Mouse (Mus musculus) MEL (cell line): ENCODE data around the gene Fam222a. TPM values are rescaled to one million over a fixed set of nuclear protein-coding genes. Genes with fewer than 3 reads are reported as not detected.
A peak's percentile ranks its signal among the peaks of the same experiment; 100 is the strongest.

ENCODE experiments used
- DNase-seq: peaks from one replicate; pipeline ENCODE4 v3.0.0; 2011; ENCODE audit warnings: low read depth, low spot score
- H3K27ac ChIP-seq: 2 replicates; pipeline ENCODE4 v1.5.1; 2012; ENCODE audit warnings: low read depth, mild to moderate bottlenecking, control low read depth, low read length, moderate library complexity; ENCODE audit not compliant: control insufficient read depth
- H3K27me3 ChIP-seq, 2 experiments: fragments of 150-350 bp in 1 of 2; sonication (generic) in 1 of 2; 2 replicates each; pipeline ENCODE4 v1.6.1; 2012; ENCODE audit warnings: low read length in 2 of 2, mild to moderate bottlenecking in 2 of 2, improper control_type of control experiment in 1 of 2, moderate library complexity in 1 of 2; ENCODE audit not compliant: insufficient read depth in 2 of 2, control insufficient read depth in 1 of 2
- H3K36me3 ChIP-seq, 2 experiments: 2 replicates each; pipeline ENCODE4 v1.6.1; 2012 to 2014; ENCODE audit warnings: low read length in 2 of 2, improper control_type of control experiment in 1 of 2, inconsistent platforms in 1 of 2, mild to moderate bottlenecking in 1 of 2; ENCODE audit not compliant: insufficient read depth in 2 of 2, control insufficient read depth in 1 of 2
- H3K4me1 ChIP-seq, 2 experiments: fragments of 150-350 bp in 1 of 2; sonication (generic) in 1 of 2; 2 replicates each; pipeline ENCODE4 v1.6.1; 2012; ENCODE audit warnings: low read length in 2 of 2, improper control_type of control experiment in 1 of 2, mild to moderate bottlenecking in 1 of 2; ENCODE audit not compliant: insufficient read depth in 2 of 2, control insufficient read depth in 1 of 2
- H3K4me3 ChIP-seq, 2 experiments: fragments of 150-350 bp in 1 of 2; sonication (generic) in 1 of 2; 2 replicates each; pipeline ENCODE4 v1.5.1; 2012; ENCODE audit warnings: low read depth in 2 of 2, low read length in 2 of 2, mild to moderate bottlenecking in 2 of 2, moderate library complexity in 2 of 2, control low read depth in 1 of 2, improper control_type of control experiment in 1 of 2; ENCODE audit not compliant: control insufficient read depth in 1 of 2, insufficient read depth in 1 of 2
- H3K79me2 ChIP-seq: 2 replicates; pipeline ENCODE4 v1.6.1; 2012; ENCODE audit warnings: mild to moderate bottlenecking, low read length, moderate library complexity; ENCODE audit not compliant: control insufficient read depth, poor library complexity, insufficient read depth
- H3K9ac ChIP-seq: 2 replicates; pipeline ENCODE4 v1.6.1; 2012; ENCODE audit warnings: low read depth, mild to moderate bottlenecking, control low read depth, low read length, moderate library complexity; ENCODE audit not compliant: control insufficient read depth, poor library complexity, severe bottlenecking
- H3K9me3 ChIP-seq: fragments of 150-350 bp; sonication (generic); replicated peaks from 2 replicates; pipeline ENCODE4 v1.6.1; 2012; ENCODE audit warnings: mild to moderate bottlenecking, low read length, improper control_type of control experiment, moderate library complexity; ENCODE audit not compliant: insufficient read depth
- BHLHE40 ChIP-seq: IDR thresholded peaks from 2 replicates; pipeline ENCODE4 v1.6.1; 2012; ENCODE audit warnings: low read depth, mild to moderate bottlenecking, inconsistent platforms, low read length, improper control_type of control experiment, borderline replicate concordance
- CHD1 ChIP-seq: IDR thresholded peaks from 2 replicates; pipeline ENCODE4 v1.6.1; 2012; ENCODE audit warnings: low read depth, mild to moderate bottlenecking, inconsistent platforms, low read length, improper control_type of control experiment
- CHD2 ChIP-seq: IDR thresholded peaks from 2 replicates; pipeline ENCODE4 v1.6.1; 2011; ENCODE audit warnings: low read length, improper control_type of control experiment
- CTCF ChIP-seq, 3 experiments: IDR thresholded peaks in 2 of 3; conservative IDR thresholded peaks in 1 of 3; 2 replicates each; pipeline ENCODE4 v1.5.1; 2011 to 2012; ENCODE audit warnings: low read length in 3 of 3, low read depth in 2 of 3, mild to moderate bottlenecking in 2 of 3, improper control_type of control experiment in 1 of 3, inconsistent platforms in 1 of 3, mixed read lengths in 1 of 3, moderate library complexity in 1 of 3; ENCODE audit not compliant: control insufficient read depth in 1 of 3, insufficient read depth in 1 of 3, poor library complexity in 1 of 3, severe bottlenecking in 1 of 3
- E2F4 ChIP-seq: IDR thresholded peaks from 2 replicates; pipeline ENCODE4 v1.6.1; 2011; ENCODE audit warnings: low read depth, low read length, improper control_type of control experiment, borderline replicate concordance
- GABPA ChIP-seq: IDR thresholded peaks from 2 replicates; pipeline ENCODE4 v1.6.1; 2012; ENCODE audit warnings: low read depth, mild to moderate bottlenecking, inconsistent platforms, low read length, improper control_type of control experiment, moderate library complexity
- GATA1 ChIP-seq: IDR thresholded peaks from 2 replicates; pipeline ENCODE4 v1.6.1; 2011; ENCODE audit warnings: low read depth, low read length, improper control_type of control experiment
- MAFK ChIP-seq: IDR thresholded peaks from 2 replicates; pipeline ENCODE4 v1.6.1; 2011; ENCODE audit warnings: low read depth, mild to moderate bottlenecking, low read length, improper control_type of control experiment, borderline replicate concordance
- MAZ ChIP-seq: IDR thresholded peaks from 2 replicates; pipeline ENCODE4 v1.6.1; 2012; ENCODE audit warnings: low read depth, mild to moderate bottlenecking, inconsistent platforms, low read length, improper control_type of control experiment
- MEF2A ChIP-seq: IDR thresholded peaks from 2 replicates; pipeline ENCODE4 v1.6.1; 2014; ENCODE audit warnings: low read depth, mild to moderate bottlenecking, inconsistent platforms, low read length, improper control_type of control experiment; ENCODE audit not compliant: poor library complexity, insufficient replicate concordance, severe bottlenecking; ENCODE audit errors: extremely low read depth
- NELFE ChIP-seq: IDR thresholded peaks from 2 replicates; pipeline ENCODE4 v1.6.1; 2011; ENCODE audit warnings: low read depth, low read length, improper control_type of control experiment
- POLR2A ChIP-seq, 2 experiments: IDR thresholded peaks; 2 replicates each; pipeline ENCODE4 v1.6.1; 2011 to 2012; ENCODE audit warnings: low read length in 2 of 2, mild to moderate bottlenecking in 2 of 2, control low read depth in 1 of 2, improper control_type of control experiment in 1 of 2, low read depth in 1 of 2, moderate library complexity in 1 of 2; ENCODE audit not compliant: control insufficient read depth in 1 of 2, insufficient read depth in 1 of 2, poor library complexity in 1 of 2
- POLR2AphosphoS5 ChIP-seq: IDR thresholded peaks from 2 replicates; pipeline ENCODE4 v1.6.1; 2012; ENCODE audit warnings: low read depth, borderline replicate concordance, mild to moderate bottlenecking, inconsistent platforms, low read length, moderate library complexity, mixed read lengths
- RAD21 ChIP-seq: IDR thresholded peaks from 2 replicates; pipeline ENCODE4 v1.6.1; 2011; ENCODE audit warnings: mild to moderate bottlenecking, low read depth, low read length, improper control_type of control experiment
- SIN3A ChIP-seq: IDR thresholded peaks from 2 replicates; pipeline ENCODE4 v1.6.1; 2012; ENCODE audit warnings: low read length, improper control_type of control experiment, inconsistent platforms
- SMC3 ChIP-seq: IDR thresholded peaks from 2 replicates; pipeline ENCODE4 v1.6.1; 2011; ENCODE audit warnings: low read depth, low read length, improper control_type of control experiment
- TAL1 ChIP-seq: IDR thresholded peaks from 2 replicates; pipeline ENCODE4 v1.6.1; 2012; ENCODE audit warnings: mild to moderate bottlenecking, inconsistent platforms, low read length, moderate library complexity, mixed read lengths
- USF1 ChIP-seq: IDR thresholded peaks from 2 replicates; pipeline ENCODE4 v1.6.1; 2014; ENCODE audit warnings: low read depth, mild to moderate bottlenecking, inconsistent platforms, low read length, improper control_type of control experiment, moderate library complexity
- USF2 ChIP-seq, 2 experiments: IDR thresholded peaks; 2 replicates each; pipeline ENCODE4 v1.6.1; 2011 to 2012; ENCODE audit warnings: improper control_type of control experiment in 2 of 2, low read length in 2 of 2, borderline replicate concordance in 1 of 2, inconsistent platforms in 1 of 2, low read depth in 1 of 2, mild to moderate bottlenecking in 1 of 2; ENCODE audit not compliant: insufficient read depth in 1 of 2
- ZKSCAN1 ChIP-seq: IDR thresholded peaks from 2 replicates; pipeline ENCODE4 v1.6.1; 2012; ENCODE audit warnings: low read depth, mild to moderate bottlenecking, inconsistent platforms, low read length, improper control_type of control experiment, moderate library complexity
- ZMIZ1 ChIP-seq: IDR thresholded peaks from 2 replicates; pipeline ENCODE4 v1.6.1; 2012; ENCODE audit warnings: low read depth, mild to moderate bottlenecking, inconsistent platforms, low read length, improper control_type of control experiment, moderate library complexity
- polyA plus RNA-seq, 2 experiments: library from polyadenylated mRNA; stranded (reverse) in 1 of 2; unstranded in 1 of 2; fragments of >175 nt in 1 of 2; fragments of >200 nt in 1 of 2; gene quantifications; 2 replicates each; pipeline versions ENCODE4 v1.2.1 to v1.2.4; 2012; ENCODE audit warnings: low replicate concordance in 2 of 2, low read depth in 1 of 2; ENCODE audit not compliant: insufficient read length in 2 of 2, insufficient read depth in 1 of 2, missing spikeins in 1 of 2
- total RNA-seq: library from RNA; depleted of rRNA; stranded (reverse); fragments of 300-350 nt; gene quantifications from 2 replicates; pipeline ENCODE4 v1.2.3, GENCODE M21; 2012

Gene Fam222a
- total and polyA plus RNA-seq, 3 experiments = 0.27 to 0.70 TPM; not detected in 1

DNA sequence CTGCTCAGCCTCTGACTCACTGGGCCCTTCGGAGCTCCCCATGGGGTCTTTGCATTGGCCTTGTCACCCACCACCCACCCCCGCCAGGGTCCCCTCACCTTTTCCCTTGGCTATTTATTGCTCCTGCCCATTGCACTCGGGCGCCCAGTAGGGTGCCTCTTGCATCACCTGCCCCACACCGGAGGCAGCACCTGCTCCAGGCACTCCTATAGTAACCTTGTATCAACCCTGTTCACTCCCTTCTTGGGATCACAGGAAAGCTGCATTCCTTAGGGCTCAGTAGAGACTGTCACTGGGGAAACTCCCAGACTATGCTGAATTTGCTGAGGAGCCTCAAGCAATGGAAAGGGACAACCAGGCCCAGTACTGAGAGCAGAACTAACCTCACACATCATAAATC lies 6.9 kb upstream of the Fam222a start:
- DNase-seq = no peak
- H3K4me1 ChIP-seq = peaks cover 0 to 10% of the 10 kb centered on the region in 2 experiments; a peak in 2 of 4 replicates

DNA sequence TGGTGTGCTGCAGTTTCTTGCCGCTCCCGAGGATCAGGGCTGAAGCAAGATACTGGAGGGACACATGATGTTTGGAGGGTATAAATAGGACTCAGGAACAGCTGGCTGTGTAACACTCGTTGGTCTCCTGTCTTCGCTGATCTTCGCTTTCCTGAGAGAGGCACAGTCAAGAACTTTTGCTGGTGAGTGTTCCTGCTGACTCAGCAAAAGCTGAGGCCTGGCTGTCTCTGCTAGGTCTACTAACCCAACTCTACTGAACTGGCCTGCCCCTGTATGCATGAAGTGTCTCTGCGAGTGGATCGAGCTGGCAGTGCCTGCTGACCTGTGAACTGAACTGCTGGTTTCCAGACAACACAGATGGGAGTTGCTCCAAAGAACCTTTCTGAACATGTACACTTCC lies 3.8 kb upstream of the Fam222a start:
- H3K9ac ChIP-seq = no peak overlapping the region
- peaks cover 0 to 25% of the 10 kb centered on the region in 2 experiments; a peak in 2 of 4 replicates for H3K4me1 ChIP-seq
- TF ChIP-seq CTCF (IDR thresholded peaks at IDR 0.05 in 2 of 3, conservative IDR thresholded peaks at IDR 0.05 in 1 of 3; ENCODE audit: control insufficient read depth in 1 of 3, insufficient read depth in 1 of 3, low read depth in 2 of 3, low read length in 3 of 3, poor library complexity in 1 of 3, severe bottlenecking in 1 of 3) (no peak), USF1 (no peak), SIN3A (no peak), MAFK (peak; percentile 81), E2F4 (no peak)
- TF ChIP-seq, all 39 proteins: peak for 1
- no peaks in the 10 kb centered on the region for H3K9me3 ChIP-seq
- peak; percentile 14 for DNase-seq
- peaks cover 2 to 3% of the 10 kb centered on the region in 2 experiments; a peak in 3 of 4 replicates for H3K27me3 ChIP-seq
- no peaks in the 10 kb centered on the region for H3K79me2 ChIP-seq
- no peak overlapping the region for H3K4me3 ChIP-seq
- no peak overlapping the region for H3K27ac ChIP-seq
- peaks cover 0 to 4% of the 10 kb centered on the region in 2 experiments; a peak in 2 of 4 replicates for H3K36me3 ChIP-seq

More for the DNA sequence above, 6.9 kb upstream of the Fam222a start:
- no peak overlapping the region for H3K9ac ChIP-seq
- no peak overlapping the region for H3K27ac ChIP-seq
- H3K79me2 ChIP-seq = no peaks in the 10 kb centered on the region
- H3K4me3 ChIP-seq = no peak overlapping the region
- no peaks in the 10 kb centered on the region; a peak in 2 of 4 replicates for H3K27me3 ChIP-seq
- peaks cover 0 to 2% of the 10 kb centered on the region in 2 experiments; a peak in 1 of 4 replicates for H3K36me3 ChIP-seq
- H3K9me3 ChIP-seq = no peaks in the 10 kb centered on the region
- no peak for TF ChIP-seq GATA1
- TF ChIP-seq POLR2A (IDR thresholded peaks at IDR 0.05; ENCODE audit: control insufficient read depth in 1 of 2, insufficient read depth in 1 of 2, low read depth in 1 of 2, low read length in 2 of 2, poor library complexity in 1 of 2) = no peak
- TF ChIP-seq RAD21 = no peak
- no peak for TF ChIP-seq CHD2
- no peak for TF ChIP-seq POLR2AphosphoS5
- no peak for TF ChIP-seq CHD1
- TF ChIP-seq GABPA = no peak
- TF ChIP-seq MAFK = no peak
- TF ChIP-seq USF2 (IDR thresholded peaks at IDR 0.05; ENCODE audit: borderline replicate concordance in 1 of 2, insufficient read depth in 1 of 2, low read depth in 1 of 2, low read length in 2 of 2) = no peak
- TF ChIP-seq SMC3 = no peak
- no peak for TF ChIP-seq MAZ
- TF ChIP-seq TAL1 = no peak
- no peak for TF ChIP-seq SIN3A
- TF ChIP-seq ZMIZ1 = no peak
- no peak for TF ChIP-seq ZKSCAN1
- no peak for TF ChIP-seq NELFE
- no peak for TF ChIP-seq MEF2A
- TF ChIP-seq BHLHE40 = no peak
